Mouse (Mus musculus) left cerebral cortex, adult 11 months (tissue): ENCODE data around the gene Gm15217.

Experiments
- DNase-seq: peaks from one replicate; pipeline ENCODE4 v3.0.0; 2022; ENCODE audit warnings: low spot score

Gene Gm15217

GRCm38 (mm10) chr14:46379285-46379684 is at the start of gene Gm15217:
Gene Gm15217 (plus strand): TSS chr14:46379414.
- DNase-seq, result no peak

GRCm38 (mm10) chr14:46333421-46334237 is 45.6 kb upstream of the Gm15217 start:
- DNase-seq, result no peak

DNA sequence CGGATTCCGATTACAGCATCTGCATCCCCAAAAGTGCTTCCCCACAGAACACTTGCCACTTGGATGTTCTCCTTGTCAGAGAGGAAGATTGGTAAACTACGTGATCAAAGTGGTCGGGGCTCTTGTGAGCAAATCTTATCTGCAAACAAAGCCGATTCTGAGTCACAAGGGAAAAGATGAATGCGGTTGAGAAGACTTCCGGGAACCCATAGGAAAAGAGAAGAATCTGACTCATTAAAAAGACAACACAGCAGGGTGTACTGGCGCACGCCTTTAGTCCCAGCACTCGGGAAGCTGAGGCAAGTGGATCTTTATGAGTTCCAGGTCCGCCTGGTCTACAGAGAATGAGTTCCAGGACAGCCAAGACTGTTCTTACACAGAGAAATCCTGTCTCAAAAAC is 40.4 kb upstream of the Gm15217 start:
- no peak for DNase-seq

GRCm38 (mm10) chr14:46344750-46345149 is 34.5 kb upstream of the Gm15217 start:
- no peak for DNase-seq

DNA sequence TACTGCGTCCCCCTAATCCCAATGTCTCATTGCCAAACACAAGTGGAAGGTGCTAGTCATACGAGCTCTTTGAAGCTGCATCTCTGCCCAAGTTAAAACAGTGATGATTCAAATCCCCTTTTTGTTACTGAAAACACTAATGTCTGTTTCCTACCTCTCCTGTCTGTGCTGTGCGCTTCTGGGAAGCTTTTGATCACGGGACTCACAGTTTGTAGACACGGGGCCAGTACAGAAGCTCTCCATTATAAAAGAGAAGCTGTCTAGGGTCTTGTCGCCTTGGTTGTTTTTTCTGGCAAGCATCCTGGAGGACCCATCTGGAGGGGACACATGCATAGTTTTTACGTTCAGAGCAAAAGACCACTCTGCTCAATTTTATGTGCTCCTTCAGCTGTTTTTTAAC is 21.9 kb upstream of the Gm15217 start:
- no peak for DNase-seq

GRCm38 (mm10) chr14:46357696-46358095 is 21.5 kb upstream of the Gm15217 start:
- no peak for DNase-seq

GRCm38 (mm10) chr14:46363209-46363608 is 16.0 kb upstream of the Gm15217 start:
- DNase-seq, result no peak

GRCm38 (mm10) chr14:46372452-46372851 is 6.8 kb upstream of the Gm15217 start:
- DNase-seq, result no peak

DNA sequence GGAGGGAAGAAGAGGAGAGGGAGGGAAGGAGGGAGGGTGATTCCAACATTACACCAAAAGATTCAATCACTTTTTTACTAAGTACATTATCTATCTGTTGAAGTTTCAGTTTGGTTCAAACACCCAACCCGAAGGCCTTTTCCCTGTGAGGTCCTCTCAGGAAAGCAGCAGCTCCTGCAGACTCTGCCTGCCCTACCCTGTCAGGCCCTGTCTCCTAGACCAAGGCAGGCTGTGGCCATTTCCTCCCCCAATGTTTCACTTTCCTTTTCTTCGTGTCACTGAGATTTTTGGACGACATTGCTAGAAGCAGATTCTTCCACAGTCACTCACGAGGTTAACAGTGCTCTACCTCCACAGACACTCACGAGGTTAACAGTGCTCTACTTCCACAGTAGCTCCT is 3.4 kb upstream of the Gm15217 start:
- no peak for DNase-seq

DNA sequence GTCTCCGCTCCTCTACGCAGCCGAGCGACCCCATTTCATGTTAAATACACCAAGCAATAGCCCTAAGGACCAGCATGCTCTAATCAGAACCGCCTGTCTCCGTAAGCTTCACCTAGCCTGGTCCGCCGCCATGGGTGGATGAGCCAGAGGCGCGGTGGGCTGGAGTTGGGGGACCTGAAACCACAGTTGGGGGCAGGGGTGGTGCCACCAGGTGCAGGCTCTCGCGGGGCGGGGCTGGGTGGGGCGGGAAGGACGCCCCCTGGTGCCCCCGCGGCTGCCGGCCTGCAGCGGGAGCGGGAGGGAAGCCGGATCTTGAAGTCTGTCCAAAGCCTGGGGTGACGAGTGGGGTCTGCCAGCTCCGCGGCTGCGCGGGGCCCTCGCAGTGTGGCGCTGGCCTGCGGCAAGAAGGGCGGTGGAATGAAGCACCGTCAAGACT is 1.1 kb downstream of the Gm15217 start:
- no peak for DNase-seq

GRCm38 (mm10) chr14:46381457-46381856 is 2.2 kb downstream of the Gm15217 start:
- no peak for DNase-seq

DNA sequence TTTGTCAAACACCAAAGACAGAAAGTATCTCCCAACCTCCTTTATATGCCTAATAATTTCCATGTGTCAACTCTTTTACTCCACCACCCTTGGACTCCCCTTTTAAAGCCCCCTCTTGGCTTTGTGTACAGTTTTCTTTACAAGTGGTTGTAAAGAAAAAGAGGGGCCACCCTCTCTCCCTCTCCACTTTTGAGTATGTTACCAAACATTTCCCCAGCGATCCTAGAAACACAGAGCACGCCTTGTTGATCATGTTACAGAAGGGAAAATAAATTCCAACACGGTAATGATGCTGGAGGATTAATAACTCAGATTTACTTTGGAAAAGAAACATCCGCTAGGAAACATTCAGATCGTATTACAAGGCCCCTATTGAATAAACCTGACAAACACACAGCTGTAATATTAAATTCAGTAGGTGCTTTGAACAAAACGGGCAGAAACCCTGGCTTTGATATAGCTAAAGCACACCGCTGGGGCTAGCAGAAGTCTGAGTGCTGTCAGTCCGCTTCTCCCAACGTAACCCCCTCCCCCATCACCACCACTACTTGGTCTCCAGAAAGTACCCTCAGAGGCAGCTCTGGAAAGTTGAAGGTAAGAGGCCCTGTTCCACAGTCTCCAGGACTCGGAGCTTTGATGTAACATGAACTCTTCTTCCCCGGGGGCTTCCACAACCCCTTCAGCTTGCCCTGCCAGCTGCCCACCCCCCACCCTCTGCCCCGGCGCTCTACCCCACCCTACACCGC is 5.9 kb downstream of the Gm15217 start:
- no peak for DNase-seq

GRCm38 (mm10) chr14:46385701-46386477 is 6.7 kb downstream of the Gm15217 start:
- no peak for DNase-seq

DNA sequence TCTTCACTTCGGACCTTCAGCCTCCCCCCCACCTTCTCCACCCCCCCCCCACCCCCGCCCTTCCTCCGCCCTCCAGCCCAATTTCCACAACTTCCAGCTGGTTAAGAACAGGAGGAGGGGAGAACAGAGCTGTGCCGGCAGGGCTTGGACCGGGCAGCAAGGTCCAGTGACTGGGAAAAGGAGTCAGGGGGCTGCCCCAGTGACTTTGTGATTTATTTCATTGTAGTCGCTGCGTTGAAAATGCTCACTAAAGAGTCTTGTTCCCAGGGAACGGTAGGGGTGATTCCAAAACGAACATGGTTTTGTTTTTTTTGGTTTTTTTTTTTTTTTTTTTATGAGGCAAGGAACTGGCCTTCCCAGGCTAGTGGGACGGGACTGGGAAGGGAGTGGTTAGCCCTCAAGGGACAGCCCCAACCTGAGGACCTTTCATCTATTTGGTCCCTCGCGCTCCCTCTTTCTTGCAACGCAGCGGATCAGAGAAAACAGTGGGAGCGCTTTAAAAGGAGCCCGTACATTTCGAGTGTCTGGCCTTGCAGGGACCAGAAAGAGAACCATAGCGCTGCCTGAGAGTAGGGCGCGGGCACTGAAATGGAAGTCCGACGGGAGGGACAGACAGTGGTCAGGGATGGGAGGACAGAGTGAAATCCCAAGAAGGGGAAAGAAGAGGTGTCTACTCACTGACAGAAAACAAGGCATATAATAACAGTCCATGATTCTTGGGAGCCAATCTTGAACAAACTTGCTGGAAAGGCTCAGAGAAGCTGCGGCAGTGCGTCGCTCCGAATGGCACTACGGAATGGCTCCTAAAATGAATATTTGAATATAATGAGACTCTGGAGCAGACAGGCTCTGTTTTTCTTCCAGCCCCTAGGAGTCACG is 7.5 kb downstream of the Gm15217 start:
- no peak for DNase-seq

GRCm38 (mm10) chr14:46387357-46387671 is 8.1 kb downstream of the Gm15217 start:
- no peak for DNase-seq

DNA sequence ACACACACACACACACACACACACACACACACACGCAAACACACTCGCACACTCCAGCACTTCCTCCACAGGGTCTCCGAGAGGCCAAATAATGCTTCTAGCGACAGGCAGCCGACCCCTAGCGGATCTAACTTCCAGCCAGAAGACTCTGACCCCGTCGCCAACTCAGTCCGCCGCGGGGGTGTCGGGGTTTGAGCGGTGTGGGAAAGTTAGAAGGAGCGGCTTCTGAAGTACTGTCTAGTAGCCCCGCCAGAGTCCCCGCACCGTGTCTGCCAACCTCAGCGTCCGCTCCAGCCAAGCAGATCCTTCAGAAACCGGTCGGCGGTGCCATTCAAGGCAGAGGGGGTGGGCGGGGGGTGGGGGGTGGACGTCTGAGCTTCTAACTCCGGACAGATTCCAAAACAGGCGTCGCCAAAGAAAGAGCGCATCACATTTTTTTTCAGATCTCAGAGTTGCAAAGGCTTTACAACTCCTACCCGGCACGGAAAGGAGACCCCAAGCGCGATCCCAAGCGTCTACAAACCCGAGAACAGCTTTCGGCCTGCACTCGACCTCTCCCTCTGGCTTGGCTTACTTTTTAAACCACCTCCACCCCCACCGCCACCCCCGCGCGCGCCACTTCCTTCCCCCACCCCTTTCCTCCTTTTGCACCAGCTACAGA is 8.7 kb downstream of the Gm15217 start:
- DNase-seq, result no peak

GRCm38 (mm10) chr14:46388636-46389035 is 9.4 kb downstream of the Gm15217 start:
- no peak for DNase-seq

- no peak for DNase-seq
These were observed 10.4 kb downstream of the Gm15217 start for GRCm38 (mm10) chr14:46389438-46390248.

GRCm38 (mm10) chr14:46390249-46390775 is 11.1 kb downstream of the Gm15217 start, which contains the start of gene Bmp4:
Gene Bmp4 (minus strand): TSS chr14:46390669.
- DNase-seq, result no peak

DNA sequence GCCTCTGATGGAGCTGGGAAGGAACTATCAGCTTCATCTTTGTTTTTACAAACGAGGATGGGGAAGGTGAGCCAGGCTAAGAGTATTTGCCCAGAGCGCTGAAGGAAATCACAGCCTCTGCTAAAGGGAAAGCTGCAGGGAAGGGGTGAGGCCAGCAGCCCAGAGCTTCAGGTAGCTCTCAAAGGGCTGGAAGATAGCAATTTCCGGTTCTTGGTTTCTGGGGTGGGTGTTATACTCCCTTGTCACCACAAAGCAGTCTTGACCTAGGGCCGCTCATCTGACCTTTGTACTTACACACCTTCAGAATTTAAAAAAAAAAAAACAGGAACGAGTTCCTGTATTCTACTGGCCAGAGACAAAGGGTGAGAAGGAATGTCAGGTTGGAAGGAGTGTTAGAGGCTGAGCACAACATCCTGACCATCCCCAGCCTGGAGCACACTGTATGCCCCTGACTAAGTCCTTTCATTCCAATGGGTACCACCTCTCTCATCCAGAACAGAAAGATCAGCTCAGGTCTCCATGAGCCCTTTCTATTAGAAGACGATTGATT is 12.5 kb downstream of the Gm15217 start:
- no peak for DNase-seq
